Mouse (Mus musculus): Measurements from ENCODE around the gene Hist2h2bb. TPM values are rescaled to one million over a fixed set of nuclear protein-coding genes. Genes with fewer than 3 reads are reported as not detected.
A peak's percentile ranks its signal among the peaks of the same experiment; 100 is the strongest.
"Not testable (repeated sequence)": the region's sequence is repeated elsewhere in the genome, so short reads cannot be mapped to it uniquely, and the experiment has no call there.

Hist2h2bb gene
- polyA plus RNA-seq, 1 experiment from 2014 or later: 4.0 TPM

- peaks cover 12% of the 10 kb centered on the region for H3K4me1 ChIP-seq (replicated peaks)
- no peaks in the 10 kb centered on the region for H3K9me3 ChIP-seq (replicated peaks)
- no peaks in the 10 kb centered on the region for H3K36me3 ChIP-seq
- H3K4me2 ChIP-seq: no peak overlapping the region
- H3K27me3 ChIP-seq (replicated peaks): no peaks in the 10 kb centered on the region
- no peak overlapping the region for H3K9ac ChIP-seq
- no peak for ATAC-seq (ENCODE audit: insufficient number of reproducible peaks, low FRiP score)
- H3K27ac ChIP-seq (ENCODE audit: poor library complexity, severe bottlenecking): peak overlapping the region; percentile 88
- no peak overlapping the region for H3K4me3 ChIP-seq
- 88% methylated on average over 4 of the region's 4 CpGs for WGBS
Measured at GRCm38 (mm10) chr3:96267541-96267940, 2.0 kb upstream of the Hist2h2bb start.

GRCm38 (mm10) chr3:96268051-96268775 lies 1.3 kb upstream of the Hist2h2bb start, which contains the start of gene Hist2h3b:
TSS of gene Hist2h3b (plus strand) at chr3:96268654.
- no peaks in the 10 kb centered on the region for H3K36me3 ChIP-seq
- ATAC-seq (ENCODE audit: insufficient number of reproducible peaks, low FRiP score): peak; percentile 56
- peak within 1 kb of the TSS; percentile 95 for H3K4me2 ChIP-seq
- no peaks in the 10 kb centered on the region for H3K9me3 ChIP-seq (replicated peaks)
- H3K27ac ChIP-seq (ENCODE audit: poor library complexity, severe bottlenecking): peak within 1 kb of the TSS; percentile 97
- H3K4me1 ChIP-seq (replicated peaks): peaks cover 12% of the 10 kb centered on the region
- no peaks in the 10 kb centered on the region for H3K27me3 ChIP-seq (replicated peaks)
- H3K4me3 ChIP-seq: peak within 1 kb of the TSS; percentile 60
- H3K9ac ChIP-seq: peak within 1 kb of the TSS; percentile 71
- 26% methylated on average over 28 of the region's 30 CpGs for WGBS

GRCm38 (mm10) chr3:96268776-96269378 lies 675 bp upstream of the Hist2h2bb start:
- Histone ChIP-seq H3K27ac (ENCODE audit: poor library complexity, severe bottlenecking) (peak overlapping the region; percentile 97), H3K4me1 (replicated peaks) (peaks cover 11% of the 10 kb centered on the region), H3K9ac (peak overlapping the region; percentile 71), H3K4me3 (peak overlapping the region; percentile 60), H3K4me2 (peak overlapping the region; percentile 95)
- not testable (repeated sequence) for H3K9me3 ChIP-seq (replicated peaks); H3K27me3 ChIP-seq (replicated peaks); H3K36me3 ChIP-seq
- ATAC-seq (ENCODE audit: insufficient number of reproducible peaks, low FRiP score): peak; percentile 29
- under 1% methylated on average over 11 of the region's 44 CpGs for WGBS

- Histone ChIP-seq H3K4me2 (no peak overlapping the region), H3K9ac (no peak overlapping the region), H3K27me3 (replicated peaks) (no peaks in the 10 kb centered on the region), H3K4me3 (no peak overlapping the region), H3K36me3 (no peaks in the 10 kb centered on the region), H3K27ac (ENCODE audit: poor library complexity, severe bottlenecking) (no peak overlapping the region), H3K9me3 (replicated peaks) (no peaks in the 10 kb centered on the region), H3K4me1 (replicated peaks) (peaks cover 8% of the 10 kb centered on the region)
- 79% methylated on average over 17 of the region's 17 CpGs for WGBS
- no peak for ATAC-seq (ENCODE audit: insufficient number of reproducible peaks, low FRiP score)
Measured at GRCm38 (mm10) chr3:96273591-96274465, 4.3 kb downstream of the Hist2h2bb start.

GRCm38 (mm10) chr3:96277428-96277799 lies 7.9 kb downstream of the Hist2h2bb start:
- H3K9ac ChIP-seq: peak overlapping the region; percentile 73
- peak overlapping the region; percentile 86 for H3K4me2 ChIP-seq
- WGBS: 12% methylated on average over 8 of the region's 8 CpGs
- H3K27ac ChIP-seq (ENCODE audit: poor library complexity, severe bottlenecking): peak overlapping the region; percentile 66; the same call in 1 of the 2 replicates
- peaks cover 12% of the 10 kb centered on the region for H3K27me3 ChIP-seq (replicated peaks)
- ATAC-seq (ENCODE audit: insufficient number of reproducible peaks, low FRiP score): peak; percentile 15
- H3K36me3 ChIP-seq: no peaks in the 10 kb centered on the region
- H3K4me3 ChIP-seq: peak overlapping the region; percentile 57
- H3K9me3 ChIP-seq (replicated peaks): no peaks in the 10 kb centered on the region
- H3K4me1 ChIP-seq (replicated peaks): peaks cover 8% of the 10 kb centered on the region

GRCm38 (mm10) chr3:96277800-96278624 lies 8.5 kb downstream of the Hist2h2bb start:
- under 1% methylated on average over 49 of the region's 49 CpGs for WGBS
- peak; percentile 89 for ATAC-seq (ENCODE audit: insufficient number of reproducible peaks, low FRiP score)

GRCm38 (mm10) chr3:96280660-96281059 lies 11.1 kb downstream of the Hist2h2bb start:
- Histone ChIP-seq H3K9ac (no peak overlapping the region), H3K4me2 (no peak overlapping the region), H3K27ac (ENCODE audit: poor library complexity, severe bottlenecking) (no peak overlapping the region), H3K4me3 (no peak overlapping the region), H3K36me3 (no peaks in the 10 kb centered on the region), H3K27me3 (replicated peaks) (peaks cover 34% of the 10 kb centered on the region), H3K9me3 (replicated peaks) (no peaks in the 10 kb centered on the region), H3K4me1 (replicated peaks) (peaks cover 16% of the 10 kb centered on the region)
- WGBS: 58% methylated on average over 6 of the region's 6 CpGs
- no peak for ATAC-seq (ENCODE audit: insufficient number of reproducible peaks, low FRiP score)

More at GRCm38 (mm10) chr3:96277800-96278624, 8.5 kb downstream of the Hist2h2bb start:
- no peaks in the 10 kb centered on the region for H3K36me3 ChIP-seq
- peaks cover 8% of the 10 kb centered on the region for H3K4me1 ChIP-seq (replicated peaks)
- peak overlapping the region; percentile 84 for H3K27ac ChIP-seq (ENCODE audit: poor library complexity, severe bottlenecking)
- peak overlapping the region; percentile 73 for H3K9ac ChIP-seq
- H3K4me2 ChIP-seq: peak overlapping the region; percentile 86
- H3K9me3 ChIP-seq (replicated peaks): no peaks in the 10 kb centered on the region
- peaks cover 18% of the 10 kb centered on the region for H3K27me3 ChIP-seq (replicated peaks)
- H3K4me3 ChIP-seq: peak overlapping the region; percentile 57

GRCm38 (mm10) chr3:96284457-96284856 lies 14.9 kb downstream of the Hist2h2bb start:
- ATAC-seq (ENCODE audit: insufficient number of reproducible peaks, low FRiP score): no peak
- Histone ChIP-seq H3K27ac (ENCODE audit: poor library complexity, severe bottlenecking) (no peak overlapping the region), H3K9me3 (replicated peaks) (no peaks in the 10 kb centered on the region), H3K4me2 (peak overlapping the region; percentile 53), H3K4me1 (replicated peaks) (peaks cover 8% of the 10 kb centered on the region; the same call in 1 of the 2 replicates), H3K27me3 (replicated peaks) (peaks cover 48% of the 10 kb centered on the region), H3K36me3 (no peaks in the 10 kb centered on the region), H3K9ac (peak overlapping the region; percentile 58), H3K4me3 (0 out of 2 replicates have a peak overlapping the region, but pooled peaks have one; percentile 7)
- WGBS: 10% methylated on average over 4 of the region's 4 CpGs

GRCm38 (mm10) chr3:96287334-96287733 lies 17.8 kb downstream of the Hist2h2bb start:
- not testable (repeated sequence) for H3K36me3 ChIP-seq; H3K27ac ChIP-seq (ENCODE audit: poor library complexity, severe bottlenecking); H3K9me3 ChIP-seq (replicated peaks); ATAC-seq (ENCODE audit: insufficient number of reproducible peaks, low FRiP score); H3K4me1 ChIP-seq (replicated peaks); H3K4me3 ChIP-seq; H3K4me2 ChIP-seq; H3K9ac ChIP-seq
- WGBS: 87% methylated on average over 11 of the region's 11 CpGs
- peaks cover 41% of the 10 kb centered on the region for H3K27me3 ChIP-seq (replicated peaks)

- Histone ChIP-seq H3K4me3 (no peak overlapping the region), H3K4me1 (replicated peaks) (peaks cover 1% of the 10 kb centered on the region; the same call in 1 of the 2 replicates), H3K27me3 (replicated peaks) (peaks cover 26% of the 10 kb centered on the region), H3K36me3 (no peaks in the 10 kb centered on the region), H3K4me2 (no peak overlapping the region), H3K9ac (no peak overlapping the region), H3K9me3 (replicated peaks) (no peaks in the 10 kb centered on the region), H3K27ac (ENCODE audit: poor library complexity, severe bottlenecking) (no peak overlapping the region)
- WGBS: 68% methylated on average over 3 of the region's 3 CpGs
- no peak for ATAC-seq (ENCODE audit: insufficient number of reproducible peaks, low FRiP score)
Measured at GRCm38 (mm10) chr3:96289201-96289600, 19.6 kb downstream of the Hist2h2bb start.
